Mouse (Mus musculus): ENCODE results near the gene Clstn2.

Clstn2 gene

GRCm38 (mm10) chr9:97772431-97772830, 260.6 kb downstream of the Clstn2 start:
- H3K27me3 ChIP-seq (ENCODE audit: control insufficient read depth, insufficient read depth, low read length, poor library complexity, severe bottlenecking): no peaks in the 10 kb centered on the region
- no peak for DNase-seq (ENCODE audit: low read depth, low spot score)

GRCm38 (mm10) chr9:97769331-97769730, 263.6 kb downstream of the Clstn2 start:
- no peaks in the 10 kb centered on the region for H3K27me3 ChIP-seq (ENCODE audit: control insufficient read depth, insufficient read depth, low read length, poor library complexity, severe bottlenecking)
- no peak for DNase-seq (ENCODE audit: low read depth, low spot score)
- H3K36me3 ChIP-seq (ENCODE audit: control insufficient read depth, insufficient read depth, low read length, poor library complexity, severe bottlenecking): no peaks in the 10 kb centered on the region

More at GRCm38 (mm10) chr9:97772431-97772830, 260.6 kb downstream of the Clstn2 start:
- no peaks in the 10 kb centered on the region for H3K36me3 ChIP-seq (ENCODE audit: control insufficient read depth, insufficient read depth, low read length, poor library complexity, severe bottlenecking)

GRCm38 (mm10) chr9:97765251-97765767, 267.7 kb downstream of the Clstn2 start:
- no peaks in the 10 kb centered on the region for H3K27me3 ChIP-seq (ENCODE audit: control insufficient read depth, insufficient read depth, low read length, poor library complexity, severe bottlenecking)
- no peak for DNase-seq (ENCODE audit: low read depth, low spot score)
- H3K36me3 ChIP-seq (ENCODE audit: control insufficient read depth, insufficient read depth, low read length, poor library complexity, severe bottlenecking): no peaks in the 10 kb centered on the region

GRCm38 (mm10) chr9:97763048-97763447, 269.9 kb downstream of the Clstn2 start:
- Histone ChIP-seq H3K27me3 (ENCODE audit: control insufficient read depth, insufficient read depth, low read length, poor library complexity, severe bottlenecking) (no peaks in the 10 kb centered on the region), H3K36me3 (ENCODE audit: control insufficient read depth, insufficient read depth, low read length, poor library complexity, severe bottlenecking) (no peaks in the 10 kb centered on the region)
- DNase-seq (ENCODE audit: low read depth, low spot score): no peak

- Histone ChIP-seq H3K27me3 (ENCODE audit: control insufficient read depth, insufficient read depth, low read length, poor library complexity, severe bottlenecking) (no peaks in the 10 kb centered on the region), H3K36me3 (ENCODE audit: control insufficient read depth, insufficient read depth, low read length, poor library complexity, severe bottlenecking) (no peaks in the 10 kb centered on the region)
- DNase-seq (ENCODE audit: low read depth, low spot score): no peak
Observed at GRCm38 (mm10) chr9:97755599-97756270, 277.2 kb downstream of the Clstn2 start.

GRCm38 (mm10) chr9:97753715-97754114, 279.3 kb downstream of the Clstn2 start:
- Histone ChIP-seq H3K27me3 (ENCODE audit: control insufficient read depth, insufficient read depth, low read length, poor library complexity, severe bottlenecking) (no peaks in the 10 kb centered on the region), H3K36me3 (ENCODE audit: control insufficient read depth, insufficient read depth, low read length, poor library complexity, severe bottlenecking) (no peaks in the 10 kb centered on the region)
- DNase-seq (ENCODE audit: low read depth, low spot score): no peak

- no peak for DNase-seq (ENCODE audit: low read depth, low spot score)
- no peaks in the 10 kb centered on the region for H3K36me3 ChIP-seq (ENCODE audit: control insufficient read depth, insufficient read depth, low read length, poor library complexity, severe bottlenecking)
- no peaks in the 10 kb centered on the region for H3K27me3 ChIP-seq (ENCODE audit: control insufficient read depth, insufficient read depth, low read length, poor library complexity, severe bottlenecking)
Observed at GRCm38 (mm10) chr9:97746574-97746973, 286.4 kb downstream of the Clstn2 start.

GRCm38 (mm10) chr9:97727715-97728486, 305.1 kb downstream of the Clstn2 start:
- DNase-seq (ENCODE audit: low read depth, low spot score): no peak
- Histone ChIP-seq H3K36me3 (ENCODE audit: control insufficient read depth, insufficient read depth, low read length, poor library complexity, severe bottlenecking) (no peaks in the 10 kb centered on the region), H3K27me3 (ENCODE audit: control insufficient read depth, insufficient read depth, low read length, poor library complexity, severe bottlenecking) (no peaks in the 10 kb centered on the region)

GRCm38 (mm10) chr9:97717728-97718127, 315.3 kb downstream of the Clstn2 start:
- no peaks in the 10 kb centered on the region for H3K36me3 ChIP-seq (ENCODE audit: control insufficient read depth, insufficient read depth, low read length, poor library complexity, severe bottlenecking)
- H3K27me3 ChIP-seq (ENCODE audit: control insufficient read depth, insufficient read depth, low read length, poor library complexity, severe bottlenecking): no peaks in the 10 kb centered on the region
- no peak for DNase-seq (ENCODE audit: low read depth, low spot score)

GRCm38 (mm10) chr9:97717005-97717404, 316.0 kb downstream of the Clstn2 start:
- no peaks in the 10 kb centered on the region for H3K36me3 ChIP-seq (ENCODE audit: control insufficient read depth, insufficient read depth, low read length, poor library complexity, severe bottlenecking)
- H3K27me3 ChIP-seq (ENCODE audit: control insufficient read depth, insufficient read depth, low read length, poor library complexity, severe bottlenecking): no peaks in the 10 kb centered on the region
- no peak for DNase-seq (ENCODE audit: low read depth, low spot score)

GRCm38 (mm10) chr9:97712888-97713287, 320.1 kb downstream of the Clstn2 start:
- no peaks in the 10 kb centered on the region for H3K27me3 ChIP-seq (ENCODE audit: control insufficient read depth, insufficient read depth, low read length, poor library complexity, severe bottlenecking)
- no peak for DNase-seq (ENCODE audit: low read depth, low spot score)
- no peaks in the 10 kb centered on the region for H3K36me3 ChIP-seq (ENCODE audit: control insufficient read depth, insufficient read depth, low read length, poor library complexity, severe bottlenecking)

- DNase-seq (ENCODE audit: low read depth, low spot score): no peak
- no peaks in the 10 kb centered on the region for H3K36me3 ChIP-seq (ENCODE audit: control insufficient read depth, insufficient read depth, low read length, poor library complexity, severe bottlenecking)
- H3K27me3 ChIP-seq (ENCODE audit: control insufficient read depth, insufficient read depth, low read length, poor library complexity, severe bottlenecking): no peaks in the 10 kb centered on the region
Observed at GRCm38 (mm10) chr9:97703901-97704503, 329.0 kb downstream of the Clstn2 start.

GRCm38 (mm10) chr9:97702989-97703388, 330.0 kb downstream of the Clstn2 start:
- DNase-seq (ENCODE audit: low read depth, low spot score): no peak
- Histone ChIP-seq H3K36me3 (ENCODE audit: control insufficient read depth, insufficient read depth, low read length, poor library complexity, severe bottlenecking) (no peaks in the 10 kb centered on the region), H3K27me3 (ENCODE audit: control insufficient read depth, insufficient read depth, low read length, poor library complexity, severe bottlenecking) (no peaks in the 10 kb centered on the region)

GRCm38 (mm10) chr9:97699983-97700382, 333.0 kb downstream of the Clstn2 start:
- no peaks in the 10 kb centered on the region for H3K36me3 ChIP-seq (ENCODE audit: control insufficient read depth, insufficient read depth, low read length, poor library complexity, severe bottlenecking)
- no peaks in the 10 kb centered on the region for H3K27me3 ChIP-seq (ENCODE audit: control insufficient read depth, insufficient read depth, low read length, poor library complexity, severe bottlenecking)
- DNase-seq (ENCODE audit: low read depth, low spot score): no peak

- H3K36me3 ChIP-seq (ENCODE audit: control insufficient read depth, insufficient read depth, low read length, poor library complexity, severe bottlenecking): no peaks in the 10 kb centered on the region
- H3K27me3 ChIP-seq (ENCODE audit: control insufficient read depth, insufficient read depth, low read length, poor library complexity, severe bottlenecking): no peaks in the 10 kb centered on the region
- DNase-seq (ENCODE audit: low read depth, low spot score): no peak
Observed at GRCm38 (mm10) chr9:97699020-97699419, 334.0 kb downstream of the Clstn2 start.
